Mouse (Mus musculus) kidney, adult 18-20 months (tissue): ENCODE measurements around the gene Cct7.

ENCODE experiments used
- DNase-seq: peaks from one replicate; pipeline ENCODE4 v3.0.0; 2021

Cct7 gene

DNA sequence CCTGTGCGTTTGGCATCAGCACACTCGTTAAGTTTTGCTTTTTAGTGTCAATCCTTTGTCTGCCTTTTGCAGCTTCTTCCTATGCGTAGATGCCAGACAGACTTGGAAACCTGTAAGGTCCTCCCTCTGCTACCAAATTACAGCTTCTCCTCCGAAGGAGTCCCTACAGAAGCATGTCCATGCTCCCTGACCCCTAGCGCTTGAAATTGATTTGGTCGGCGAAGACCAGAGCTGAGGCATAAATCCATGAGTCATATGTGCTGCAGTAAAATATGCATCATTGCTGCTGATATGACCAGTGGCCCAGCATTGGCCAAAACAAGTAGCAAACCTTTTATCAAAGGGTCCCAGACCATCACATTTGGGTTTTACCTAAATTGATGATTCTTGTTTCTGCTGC is 1.5 kb downstream of the Cct7 start:
- DNase-seq, result no peak

DNA sequence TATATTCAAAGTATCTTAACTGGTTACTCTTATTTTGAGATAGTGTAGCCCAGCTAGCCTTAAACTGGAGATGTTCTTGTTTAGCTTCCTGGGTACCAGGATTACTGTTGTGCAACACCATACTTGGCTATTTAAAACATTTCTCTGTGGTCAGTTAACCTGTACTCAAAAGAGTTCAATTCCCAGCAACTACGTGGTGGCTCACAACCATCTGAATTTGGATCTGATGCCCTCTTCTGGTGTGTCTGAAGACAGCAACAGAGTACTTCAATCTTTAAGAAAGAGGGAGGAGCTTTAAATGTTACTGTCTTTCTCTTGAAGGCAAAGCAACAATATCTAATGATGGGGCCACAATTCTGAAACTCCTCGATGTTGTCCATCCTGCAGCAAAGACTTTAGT is 8.3 kb downstream of the Cct7 start:
- DNase-seq, result no peak

DNA sequence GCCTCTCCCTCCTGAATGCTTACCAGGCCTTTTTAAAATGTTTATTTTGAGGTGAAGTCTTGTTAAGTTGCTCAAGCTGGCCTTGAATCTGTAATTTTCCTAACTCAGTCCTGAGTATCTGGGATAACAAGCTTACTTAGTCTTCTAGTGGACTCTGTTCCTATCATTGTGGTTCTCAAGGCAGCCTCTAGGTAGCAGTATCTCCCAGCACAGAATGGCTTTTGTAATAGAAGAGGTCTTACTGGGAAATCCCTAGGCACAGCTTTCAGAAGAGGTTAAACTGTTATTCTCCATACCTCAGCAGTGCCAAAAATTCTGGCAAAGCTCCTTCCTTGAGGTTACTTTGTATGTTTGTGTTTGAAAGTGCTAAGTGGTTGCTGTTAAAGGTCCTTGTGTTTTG is 14.1 kb downstream of the Cct7 start:
- DNase-seq, result no peak

- DNase-seq, result no peak
Measured at GRCm38 (mm10) chr6:85469660-85470430, 18.5 kb downstream of the Cct7 start.

GRCm38 (mm10) chr6:85471962-85472361 is 20.6 kb downstream of the Cct7 start:
- DNase-seq, result no peak

GRCm38 (mm10) chr6:85472542-85472941 is 21.2 kb downstream of the Cct7 start:
- DNase-seq, result no peak

- no peak for DNase-seq
Measured at GRCm38 (mm10) chr6:85475581-85475980, 24.3 kb downstream of the Cct7 start.

DNA sequence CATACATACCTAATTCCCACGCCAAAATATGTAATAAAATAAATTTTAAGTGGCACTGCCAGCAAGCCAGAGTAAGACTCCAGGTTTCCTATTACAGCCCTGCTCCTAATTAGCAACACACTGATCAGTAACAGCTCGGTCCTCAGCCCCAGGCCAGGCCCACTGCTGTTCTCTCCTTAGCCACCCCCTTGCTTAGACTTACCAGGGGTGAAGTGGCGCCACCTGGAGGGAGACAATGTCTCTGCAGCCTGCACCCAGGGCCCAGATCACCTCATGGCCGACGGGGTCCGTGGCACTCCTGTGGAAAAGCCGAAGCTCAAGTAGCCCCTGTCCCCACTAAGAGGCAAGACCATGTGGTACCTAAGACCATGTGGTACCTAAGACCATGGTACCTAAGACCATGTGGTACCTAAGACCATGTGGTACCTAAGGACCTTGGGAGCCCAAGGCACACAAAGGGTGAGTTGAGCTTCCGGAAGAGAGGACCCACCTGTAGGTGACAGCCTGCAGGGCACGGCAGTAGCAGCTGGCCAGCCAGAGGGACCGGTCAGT is 26.1 kb downstream of the Cct7 start:
- no peak for DNase-seq

- DNase-seq, result no peak
Measured at GRCm38 (mm10) chr6:85478416-85478815, 27.1 kb downstream of the Cct7 start.

DNA sequence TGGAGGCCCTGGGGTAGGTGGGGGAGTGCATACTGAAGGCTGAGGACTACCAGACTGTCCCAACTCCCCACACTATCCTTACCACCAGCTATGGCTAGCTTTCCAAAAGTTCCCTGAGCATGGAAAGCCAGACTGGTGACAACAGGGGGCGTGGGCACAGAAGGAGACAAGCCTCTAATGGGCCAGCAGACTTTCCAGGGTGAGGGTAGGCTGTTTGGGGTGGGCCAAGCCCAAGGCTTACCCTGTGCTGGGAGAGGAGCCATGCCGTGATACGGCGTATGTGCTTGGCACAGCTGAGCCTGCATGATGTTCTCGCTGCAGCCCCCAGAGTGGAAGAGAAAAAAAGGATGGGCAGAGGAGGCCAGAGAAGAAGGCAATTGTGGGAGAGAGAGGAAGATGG is 28.7 kb downstream of the Cct7 start:
- no peak for DNase-seq

GRCm38 (mm10) chr6:85480685-85481084 is 29.4 kb downstream of the Cct7 start:
- no peak for DNase-seq

- DNase-seq, result no peak
Measured at GRCm38 (mm10) chr6:85483843-85484721, 32.8 kb downstream of the Cct7 start.

- no peak for DNase-seq
Measured at GRCm38 (mm10) chr6:85485738-85486137, 34.4 kb downstream of the Cct7 start.

- no peak for DNase-seq
Measured at GRCm38 (mm10) chr6:85488510-85488909, 37.2 kb downstream of the Cct7 start.

DNA sequence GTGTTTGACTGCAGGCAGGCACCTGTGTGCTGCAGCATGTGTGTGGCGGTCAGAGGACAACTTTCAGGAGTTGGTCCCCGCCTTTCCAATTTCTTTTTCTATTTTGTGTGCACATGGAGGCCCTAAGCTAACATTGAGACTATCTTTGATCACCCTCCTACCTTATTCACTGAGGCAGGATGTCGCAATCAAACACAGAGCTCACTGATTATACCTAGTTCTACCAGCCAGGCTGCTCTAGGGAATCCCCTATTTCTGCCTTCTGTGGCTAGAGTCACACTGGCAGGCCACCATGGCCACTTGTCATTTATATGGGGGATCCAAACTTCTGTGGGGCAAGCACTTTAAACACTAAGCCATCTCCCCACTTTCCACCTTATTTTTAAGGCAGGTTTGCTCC is 38.4 kb downstream of the Cct7 start:
- no peak for DNase-seq

DNA sequence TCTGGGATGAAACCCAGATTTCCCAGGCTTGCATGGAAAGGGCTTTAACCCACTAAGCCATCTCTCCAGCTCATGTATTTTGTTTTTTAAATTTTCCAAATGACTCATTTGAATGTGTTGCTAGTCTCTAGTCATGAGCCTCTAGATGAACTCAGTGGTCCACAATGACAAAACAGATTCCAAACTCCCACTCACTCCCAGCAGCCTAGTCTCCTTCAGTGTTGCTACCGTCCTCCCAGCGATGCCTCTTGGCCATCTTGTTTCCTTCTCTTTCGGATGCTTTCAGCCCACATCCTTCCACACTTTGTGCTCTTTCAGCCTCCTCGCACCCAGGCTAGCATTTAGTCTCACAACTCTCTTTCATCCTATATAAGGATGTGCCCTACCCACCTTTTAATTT is 38.9 kb downstream of the Cct7 start:
- DNase-seq, result no peak

GRCm38 (mm10) chr6:85491606-85492005 is 40.3 kb downstream of the Cct7 start:
- no peak for DNase-seq

GRCm38 (mm10) chr6:85496976-85497375 is 45.7 kb downstream of the Cct7 start:
- no peak for DNase-seq

- DNase-seq, result no peak
Measured at GRCm38 (mm10) chr6:85498147-85498546, 46.8 kb downstream of the Cct7 start.

- DNase-seq, result no peak
Measured at GRCm38 (mm10) chr6:85500416-85500815, 49.1 kb downstream of the Cct7 start.

GRCm38 (mm10) chr6:85501571-85502102 is 50.3 kb downstream of the Cct7 start:
- no peak for DNase-seq

DNA sequence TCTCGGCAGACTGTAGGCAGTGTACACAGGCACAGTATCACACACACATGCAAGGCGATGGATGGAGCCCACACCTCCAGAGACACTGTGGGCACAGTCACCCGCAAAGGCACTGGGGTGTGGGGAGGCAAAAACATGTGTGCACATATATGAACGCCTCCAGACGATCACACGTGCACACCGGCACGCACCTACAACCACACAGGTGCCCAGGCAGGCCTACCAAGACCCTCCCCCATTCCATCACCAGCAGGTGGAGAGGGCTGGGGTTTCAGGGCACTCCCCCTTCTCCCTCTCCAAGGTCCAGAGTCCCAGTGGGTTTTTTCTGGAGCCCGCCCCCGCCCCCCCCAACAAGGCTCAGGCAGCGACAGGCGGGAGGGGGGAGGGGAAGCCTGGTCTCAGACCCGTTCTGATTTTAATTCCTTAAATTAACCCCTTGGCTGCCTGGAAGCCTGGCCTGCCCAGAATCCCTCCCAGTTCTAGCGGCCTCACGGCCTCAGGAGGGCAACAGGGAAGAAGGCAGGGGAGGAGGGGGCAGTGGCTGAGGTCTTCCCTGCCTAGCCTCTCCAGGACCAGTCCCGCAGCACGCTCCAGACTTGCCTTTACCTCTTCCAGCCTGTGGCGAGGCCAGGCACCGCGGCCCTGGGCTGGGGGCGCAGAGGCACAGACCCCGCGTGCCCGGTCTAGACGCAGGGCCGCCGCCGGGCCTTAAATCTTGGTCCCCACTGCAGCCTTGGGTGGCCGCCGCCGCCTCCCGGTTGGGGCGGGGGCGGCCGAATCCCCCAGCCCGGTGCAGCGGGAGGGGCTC is 51.0 kb downstream of the Cct7 start:
- DNase-seq, result no peak

- DNase-seq, result no peak
Measured at GRCm38 (mm10) chr6:85502911-85503250, 51.6 kb downstream of the Cct7 start, which contains the start of gene Fbxo41. Gene Fbxo41, minus strand, starts transcription at chr6:85502994.
